Mouse (Mus musculus) midbrain, embryonic 16.5 days (tissue): ENCODE measurements at regions not wholly inside any gene's neighbourhood (a gene's known extent, or its start where the extent isn't known, plus 50 kb on each side); places are given as distances from the start of the nearest gene placed in this dataset.

ENCODE experiments used
- ATAC-seq: fragments of 200-750 bp; cut with Nextera tagmentation; 2 replicates; pipeline ENCODE4 v1.8.0; 2017; ENCODE audit warnings: moderate TSS enrichment
- H3K27ac ChIP-seq: fragments of 300-500 bp; sonication (generic); 2 replicates; pipeline ENCODE4 v1.5.1; 2014; ENCODE audit warnings: mild to moderate bottlenecking, low read length, mixed read lengths
- H3K27me3 ChIP-seq: fragments of 300-500 bp; sonication (generic); 2 replicates; pipeline ENCODE4 v1.6.1; 2014; ENCODE audit warnings: low read depth, low read length, mixed read lengths; ENCODE audit not compliant: control insufficient read depth, insufficient read depth
- H3K36me3 ChIP-seq: fragments of 300-500 bp; sonication (generic); 2 replicates; pipeline ENCODE4 v1.6.1; 2014; ENCODE audit warnings: mild to moderate bottlenecking, low read length, moderate library complexity, mixed read lengths; ENCODE audit not compliant: control insufficient read depth, insufficient read depth
- H3K4me1 ChIP-seq: fragments of 300-500 bp; sonication (generic); 2 replicates; pipeline ENCODE4 v1.6.1; 2014; ENCODE audit warnings: mild to moderate bottlenecking, low read length, mixed read lengths; ENCODE audit not compliant: control insufficient read depth, insufficient read depth
- H3K4me2 ChIP-seq: fragments of 300-500 bp; sonication (generic); 2 replicates; pipeline ENCODE4 v1.6.1; 2014; ENCODE audit warnings: mild to moderate bottlenecking, low read length, mixed read lengths
- H3K4me3 ChIP-seq: fragments of 300-500 bp; sonication (generic); 2 replicates; pipeline ENCODE4 v1.5.1; 2014; ENCODE audit warnings: low read depth, mild to moderate bottlenecking, low read length, moderate library complexity, mixed read lengths
- H3K9ac ChIP-seq: fragments of 300-500 bp; sonication (generic); 2 replicates; pipeline ENCODE4 v1.6.1; 2014; ENCODE audit warnings: low read depth, low read length, mixed read lengths
- H3K9me3 ChIP-seq: fragments of 300-500 bp; sonication (generic); replicated peaks from 2 replicates; pipeline ENCODE4 v1.6.1; 2014; ENCODE audit warnings: mild to moderate bottlenecking, low read length, mixed read lengths; ENCODE audit not compliant: control insufficient read depth, poor library complexity, severe bottlenecking
- WGBS: fragments of 180-500 bp; shearing (Covaris S2); extraction: QIAGEN DNeasy Blood & Tissue Kit; methylation state at CpG from one replicate; pipeline ENCODE4 v1.1.7; 2014; 5-methylcytosine and 5-hydroxymethylcytosine counted together

GRCm38 (mm10) chr19:49115484-49115883 lies 909.7 kb downstream of the Sorcs3 start:
- no peak for ATAC-seq
- Histone ChIP-seq H3K4me3 (no peak overlapping the region), H3K27ac (no peak overlapping the region), H3K27me3 (no peaks in the 10 kb centered on the region), H3K36me3 (no peaks in the 10 kb centered on the region), H3K4me2 (no peak overlapping the region), H3K9me3 (no peaks in the 10 kb centered on the region), H3K9ac (no peak overlapping the region), H3K4me1 (no peaks in the 10 kb centered on the region)
- WGBS: 30% methylated on average over 1 of the region's 1 CpGs

- H3K27ac ChIP-seq: no peak overlapping the region
- no peak for ATAC-seq
- H3K27me3 ChIP-seq: no peaks in the 10 kb centered on the region
- WGBS: 3% methylated on average over 4 of the region's 4 CpGs
- no peaks in the 10 kb centered on the region for H3K36me3 ChIP-seq
- H3K4me3 ChIP-seq: no peak overlapping the region
- H3K9ac ChIP-seq: no peak overlapping the region
- 0 out of 2 replicates have a peak, but pooled peaks cover 2% of the 10 kb centered on the region for H3K4me1 ChIP-seq
- H3K4me2 ChIP-seq: no peak overlapping the region
- no peaks in the 10 kb centered on the region for H3K9me3 ChIP-seq
Measured at GRCm38 (mm10) chr19:49131664-49132063, 925.8 kb downstream of the Sorcs3 start.

- ATAC-seq: no peak
- 82% methylated on average over 2 of the region's 2 CpGs for WGBS
Measured at GRCm38 (mm10) chr19:49172078-49172477, 966.3 kb downstream of the Sorcs3 start.

GRCm38 (mm10) chr19:49207971-49208370 lies 1002.1 kb downstream of the Sorcs3 start:
- WGBS: 62% methylated on average over 3 of the region's 3 CpGs
- no peak for ATAC-seq
- no peak overlapping the region for H3K4me2 ChIP-seq
- no peak overlapping the region for H3K9ac ChIP-seq
- H3K9me3 ChIP-seq: no peaks in the 10 kb centered on the region
- no peaks in the 10 kb centered on the region for H3K4me1 ChIP-seq
- H3K27me3 ChIP-seq: no peaks in the 10 kb centered on the region
- H3K4me3 ChIP-seq: no peak overlapping the region
- H3K36me3 ChIP-seq: no peaks in the 10 kb centered on the region
- H3K27ac ChIP-seq: no peak overlapping the region

More at GRCm38 (mm10) chr19:49172078-49172477, 966.3 kb downstream of the Sorcs3 start:
- Histone ChIP-seq H3K4me2 (no peak overlapping the region), H3K4me1 (no peaks in the 10 kb centered on the region), H3K9me3 (no peaks in the 10 kb centered on the region), H3K27me3 (no peaks in the 10 kb centered on the region), H3K9ac (no peak overlapping the region), H3K36me3 (no peaks in the 10 kb centered on the region), H3K4me3 (no peak overlapping the region), H3K27ac (no peak overlapping the region)

GRCm38 (mm10) chr19:49242601-49243000 lies 1036.8 kb downstream of the Sorcs3 start:
- no peak for ATAC-seq
- Histone ChIP-seq H3K4me2 (no peak overlapping the region), H3K9ac (no peak overlapping the region)

GRCm38 (mm10) chr19:49245114-49245714 lies 1039.4 kb downstream of the Sorcs3 start:
- no peak for ATAC-seq
- no peak overlapping the region for H3K27ac ChIP-seq
- no peaks in the 10 kb centered on the region for H3K27me3 ChIP-seq
- no peaks in the 10 kb centered on the region for H3K9me3 ChIP-seq
- no peaks in the 10 kb centered on the region for H3K4me1 ChIP-seq
- no peaks in the 10 kb centered on the region for H3K36me3 ChIP-seq
- WGBS: 21% methylated on average over 3 of the region's 3 CpGs
- H3K4me2 ChIP-seq: no peak overlapping the region
- H3K9ac ChIP-seq: no peak overlapping the region
- no peak overlapping the region for H3K4me3 ChIP-seq

More at GRCm38 (mm10) chr19:49242601-49243000, 1036.8 kb downstream of the Sorcs3 start:
- Histone ChIP-seq H3K9me3 (no peaks in the 10 kb centered on the region), H3K36me3 (no peaks in the 10 kb centered on the region), H3K27ac (no peak overlapping the region), H3K27me3 (no peaks in the 10 kb centered on the region), H3K4me3 (no peak overlapping the region), H3K4me1 (no peaks in the 10 kb centered on the region)
- 61% methylated on average over 2 of the region's 2 CpGs for WGBS

- no peak for ATAC-seq
- Histone ChIP-seq H3K36me3 (no peaks in the 10 kb centered on the region), H3K27ac (no peak overlapping the region), H3K4me3 (no peak overlapping the region), H3K9me3 (no peaks in the 10 kb centered on the region), H3K4me1 (no peaks in the 10 kb centered on the region), H3K4me2 (no peak overlapping the region), H3K9ac (no peak overlapping the region), H3K27me3 (no peaks in the 10 kb centered on the region)
- 63% methylated on average over 1 of the region's 1 CpGs for WGBS
Measured at GRCm38 (mm10) chr19:49264616-49265015, 1058.8 kb downstream of the Sorcs3 start.

- WGBS: 77% methylated on average over 8 of the region's 8 CpGs
- ATAC-seq: no peak
- Histone ChIP-seq H3K27ac (no peak overlapping the region), H3K4me2 (no peak overlapping the region), H3K36me3 (no peaks in the 10 kb centered on the region), H3K9me3 (no peaks in the 10 kb centered on the region), H3K27me3 (no peaks in the 10 kb centered on the region), H3K4me1 (no peaks in the 10 kb centered on the region), H3K4me3 (no peak overlapping the region), H3K9ac (no peak overlapping the region)
Measured at GRCm38 (mm10) chr19:49267864-49268480, 1062.1 kb downstream of the Sorcs3 start.

GRCm38 (mm10) chr19:49282626-49283261 lies 1076.9 kb downstream of the Sorcs3 start:
- H3K27me3 ChIP-seq: no peaks in the 10 kb centered on the region
- no peak overlapping the region for H3K27ac ChIP-seq
- no peak overlapping the region for H3K4me3 ChIP-seq
- no peaks in the 10 kb centered on the region for H3K4me1 ChIP-seq
- H3K4me2 ChIP-seq: no peak overlapping the region
- ATAC-seq: no peak
- H3K9ac ChIP-seq: no peak overlapping the region
- no peaks in the 10 kb centered on the region for H3K9me3 ChIP-seq
- H3K36me3 ChIP-seq: no peaks in the 10 kb centered on the region
- WGBS: 51% methylated on average over 8 of the region's 8 CpGs
